Mouse (Mus musculus) thymus, adult 2 months (tissue): Measurements from ENCODE around the gene Itgb8.

Source experiments
- CTCF ChIP-seq: fragments of 200-500 bp; IDR thresholded peaks from 2 replicates; pipeline ENCODE4 v1.5.1; 2012; ENCODE audit warnings: mild to moderate bottlenecking, control low read depth, low read length, moderate library complexity, borderline replicate concordance; ENCODE audit not compliant: control insufficient read depth, poor library complexity, insufficient read depth; ENCODE audit errors: extremely low read depth
- POLR2A ChIP-seq: fragments of 200-500 bp; IDR thresholded peaks from 2 replicates; pipeline ENCODE4 v1.6.1; 2012; ENCODE audit warnings: mild to moderate bottlenecking, low read length, control low read depth, moderate library complexity; ENCODE audit not compliant: control insufficient read depth, poor library complexity, insufficient read depth; ENCODE audit errors: extremely low read depth

DNA sequence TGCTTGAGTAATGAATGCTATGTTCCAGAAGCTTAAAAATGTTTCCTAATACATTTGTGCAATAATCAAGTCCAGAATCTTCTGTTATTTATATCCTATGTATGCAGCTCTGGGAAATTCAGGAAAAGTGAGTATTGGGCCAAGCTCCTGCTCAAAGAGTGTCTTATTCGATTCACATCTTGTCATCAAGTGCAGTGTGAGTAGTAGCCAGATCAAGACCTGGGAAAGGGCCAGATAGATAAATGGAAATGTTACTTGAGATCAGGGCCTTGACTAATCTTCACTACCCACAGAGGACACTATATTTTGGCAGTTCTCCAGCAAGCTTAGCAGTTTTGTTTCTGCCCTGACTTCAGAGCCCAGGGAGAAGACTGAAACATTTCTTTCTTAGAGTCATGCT, 100.7 kb downstream of the Itgb8 start:
- no peak for TF ChIP-seq POLR2A
- TF ChIP-seq CTCF = no peak
